In genomic region chr16:11589336-11589735, GRCm38 (mm10) we compare ENCODE assay signal across 13 mouse cellular contexts.
DNase-seq lines count a peak whose midpoint lies in the region; ATAC-seq and TF ChIP-seq lines count a peak whose summit lies in the region.
"Had no signal": no experiment of that assay in that cellular context is flagged by ENCODE, and none has a peak within 500 bp of the region (broad histone marks: within the 10 kb centered on the region; RNA-seq: fewer than 3 reads in every experiment).

No protein-coding gene starts in this region.

- H3K4me1 ChIP-seq in heart, embryonic 13.5 days, result peaks cover 23% of the 10 kb centered on the region
- peaks cover 12% of the 10 kb centered on the region; the same call in 1 of the 2 replicates for H3K4me1 ChIP-seq in kidney, adult 2 months (ENCODE audit: control insufficient read depth, insufficient read depth, low read length)
- no peaks in the 10 kb centered on the region for H3K4me1 ChIP-seq in kidney, embryonic 14.5 days (ENCODE audit: control insufficient read depth, insufficient read depth, low read length)
- H3K4me1 ChIP-seq in neural tube, embryonic 15.5 days, result peaks cover 3% of the 10 kb centered on the region; the same call in 1 of the 2 replicates
- H3K4me1 ChIP-seq: limb, embryonic 12.5 days had no signal

- TF ChIP-seq POLR2A in kidney, adult 2 months (IDR thresholded peaks at IDR 0.05; ENCODE audit: low read depth, low read length), result no peak

- H3K4me2 ChIP-seq in heart, embryonic 13.5 days, result no peak overlapping the region
- no peak overlapping the region for H3K4me2 ChIP-seq in kidney, embryonic 14.5 days (replicated peaks; ENCODE audit: low read depth, low read length)
- H3K4me2 ChIP-seq in neural tube, embryonic 15.5 days, result no peak overlapping the region
- H3K4me2 ChIP-seq: limb, embryonic 12.5 days had no signal

- H3K36me3 ChIP-seq in heart, embryonic 13.5 days, result no peaks in the 10 kb centered on the region
- no peaks in the 10 kb centered on the region; the same call in 1 of the 2 replicates for H3K36me3 ChIP-seq in kidney, adult 2 months (ENCODE audit: control insufficient read depth, insufficient read depth, low read length)
- H3K36me3 ChIP-seq in kidney, embryonic 14.5 days (ENCODE audit: control insufficient read depth, insufficient read depth, low read length), result no peaks in the 10 kb centered on the region
- no peaks in the 10 kb centered on the region for H3K36me3 ChIP-seq in neural tube, embryonic 15.5 days
- H3K36me3 ChIP-seq: limb, embryonic 12.5 days had no signal

- H3K27me3 ChIP-seq in heart, embryonic 13.5 days (replicated peaks), result no peaks in the 10 kb centered on the region
- no peaks in the 10 kb centered on the region for H3K27me3 ChIP-seq in kidney, adult 2 months (replicated peaks; ENCODE audit: control insufficient read depth, insufficient read depth, low read length)
- H3K27me3 ChIP-seq in kidney, embryonic 14.5 days (ENCODE audit: control insufficient read depth, insufficient read depth, low read length), result no peaks in the 10 kb centered on the region
- no peaks in the 10 kb centered on the region for H3K27me3 ChIP-seq in neural tube, embryonic 15.5 days (replicated peaks)
- H3K27me3 ChIP-seq: limb, embryonic 12.5 days had no signal

- no peaks in the 10 kb centered on the region for H3K9me3 ChIP-seq in heart, embryonic 13.5 days
- no peaks in the 10 kb centered on the region for H3K9me3 ChIP-seq in kidney, embryonic 14.5 days (ENCODE audit: control insufficient read depth, low read length)
- no peaks in the 10 kb centered on the region for H3K9me3 ChIP-seq in neural tube, embryonic 15.5 days (replicated peaks)
- H3K9me3 ChIP-seq: limb, embryonic 12.5 days had no signal

- WGBS in heart, embryonic 13.5 days, result 38% methylated on average over 2 of the region's 2 CpGs
- 24% methylated on average over 2 of the region's 2 CpGs for WGBS in kidney, adult 2 months
- WGBS in kidney, embryonic 14.5 days, result 69% methylated on average over 2 of the region's 2 CpGs
- WGBS in neural tube, embryonic 15.5 days, result 45% methylated on average over 2 of the region's 2 CpGs

- TF ChIP-seq CTCF in kidney, adult 2 months (conservative IDR thresholded peaks at IDR 0.05; ENCODE audit: insufficient read depth, insufficient read length, low read depth, low read length), result no peak

- DNase-seq in heart, adult 9 months (ENCODE audit: low spot score in 2 of 2), result no peak
- DNase-seq in kidney, adult 2 months, result peak; percentile 36
- no peak for DNase-seq in neural tube, embryonic 10.5 days (ENCODE audit: extremely low spot score, low spot score)
- DNase-seq in adrenal gland, adult (ENCODE audit: inconsistent age in 2 of 2, low spot score in 1 of 2), result no peak
- no peak for DNase-seq in retina, postnatal 1 day
- DNase-seq: cerebellum, postnatal 25 days; gastrocnemius, postnatal 36 days; lung, postnatal 14 days; thymus, postnatal 36 days had no signal

- H3K9ac ChIP-seq in heart, embryonic 13.5 days, result no peak overlapping the region
- H3K9ac ChIP-seq in kidney, embryonic 14.5 days (ENCODE audit: low read depth, low read length), result no peak overlapping the region
- H3K9ac ChIP-seq in neural tube, embryonic 15.5 days (replicated peaks), result no peak overlapping the region
- H3K9ac ChIP-seq: limb, embryonic 12.5 days had no signal

- ATAC-seq in heart, embryonic 13.5 days (ENCODE audit: extremely low read depth, insufficient number of reproducible peaks, low FRiP score, low TSS enrichment), result no peak
- no peak for ATAC-seq in kidney, embryonic 14.5 days (ENCODE audit: low FRiP score, low TSS enrichment)
- peak; percentile 31; the same call in 1 of the 2 replicates for ATAC-seq in neural tube, embryonic 15.5 days (ENCODE audit: low FRiP score)

- no peak overlapping the region for H3K4me3 ChIP-seq in heart, embryonic 13.5 days
- no peak overlapping the region for H3K4me3 ChIP-seq in kidney, adult 2 months (ENCODE audit: insufficient read depth, low read depth, low read length)
- no peak overlapping the region for H3K4me3 ChIP-seq in kidney, embryonic 14.5 days (ENCODE audit: low read length)
- H3K4me3 ChIP-seq in neural tube, embryonic 15.5 days (replicated peaks), result no peak overlapping the region
- H3K4me3 ChIP-seq: limb, embryonic 12.5 days had no signal

- H3K27ac ChIP-seq in heart, embryonic 13.5 days (replicated peaks), result peak overlapping the region; percentile 78
- H3K27ac ChIP-seq in kidney, adult 2 months (ENCODE audit: insufficient read depth, low read depth, low read length), result no peak overlapping the region; the same call in 1 of the 2 replicates
- no peak overlapping the region for H3K27ac ChIP-seq in kidney, embryonic 14.5 days (ENCODE audit: low read depth, low read length)
- no peak overlapping the region for H3K27ac ChIP-seq in neural tube, embryonic 15.5 days (replicated peaks)
- H3K27ac ChIP-seq: limb, embryonic 12.5 days had no signal
